Mouse (Mus musculus) right cerebral cortex, postnatal 14 days (tissue): ENCODE results near the gene Aff3.

ENCODE experiments used
- DNase-seq: peaks from one replicate; pipeline ENCODE4 v3.0.0; 2022

Aff3 gene

GRCm38 (mm10) chr1:38129501-38130267 lies 535.1 kb downstream of the Aff3 start, which contains the start of gene Rev1:
Gene Rev1, minus strand, starts transcription at chr1:38129801.
- DNase-seq = peak; percentile 94

- DNase-seq = peak; percentile 67
Measured at GRCm38 (mm10) chr1:38128919-38129436, 535.8 kb downstream of the Aff3 start.
